Mouse (Mus musculus): ENCODE results near the gene Vmo1. TPM values are rescaled to one million over a fixed set of nuclear protein-coding genes. Genes with fewer than 3 reads are reported as not detected.

The Vmo1 gene
- total RNA-seq, 2 experiments from 2014 or later: not detected

DNA sequence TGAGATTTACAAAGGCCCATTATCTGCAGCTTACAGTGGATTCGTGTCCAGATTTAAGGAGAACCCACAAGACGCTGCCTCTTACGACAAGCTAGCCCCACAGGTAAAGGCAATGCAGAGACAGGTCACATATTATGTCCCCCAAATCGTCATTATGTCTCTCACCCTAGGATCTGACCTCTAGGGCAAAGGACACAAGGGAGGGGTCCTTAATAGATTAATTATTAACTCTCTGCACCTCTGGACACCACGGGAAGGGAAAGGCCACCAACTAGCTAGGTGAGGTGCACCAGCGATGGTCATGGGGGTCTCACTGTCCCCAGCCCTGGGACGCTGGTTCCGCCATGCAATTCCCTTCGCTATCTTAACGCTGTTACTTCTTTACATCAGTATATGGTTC, 4.5 kb upstream of the Vmo1 start, which contains the start of gene Gltpd2:
TSS of gene Gltpd2 (plus strand) at position 274 of the 400 bp plus-strand sequence.
- intact Hi-C loops (cut with DNase I): loop anchor here (2.0 kb wide), 1 partner anchor 236 kb away; no protein-coding TSS in a partner anchor
- Histone ChIP-seq H3K27ac (no peak within 1 kb of the TSS), H3K4me3 (peak within 1 kb of the TSS; percentile 31)
- DNase-seq (ENCODE audit: extremely low spot score in 1 of 2, low spot score in 2 of 2): no peak
- no peak for TF ChIP-seq CTCF (IDR thresholded peaks at IDR 0.05)

DNA sequence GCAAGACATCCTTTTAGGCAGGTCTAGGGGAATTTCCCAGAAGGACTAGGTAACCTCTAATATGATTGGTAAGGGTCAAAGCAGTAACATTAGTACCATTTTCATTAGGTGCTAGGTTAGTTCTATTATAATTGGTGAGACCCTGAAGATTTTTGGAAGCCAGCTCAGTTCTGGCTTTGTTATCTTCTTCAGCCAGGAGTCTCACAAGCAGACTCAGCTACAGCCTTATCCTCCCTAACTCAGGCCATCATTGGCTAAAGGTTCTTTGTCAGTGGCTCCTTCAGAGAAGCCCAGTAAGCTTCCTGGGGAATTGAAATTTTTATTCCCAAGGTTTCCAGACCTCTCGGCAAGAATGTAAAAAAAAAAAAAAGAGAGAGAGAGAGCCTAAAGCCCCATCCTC, 4.0 kb upstream of the Vmo1 start:
- no peak for TF ChIP-seq CTCF (IDR thresholded peaks at IDR 0.05)
- DNase-seq (ENCODE audit: extremely low spot score in 1 of 2, low spot score in 2 of 2): no peak
- Histone ChIP-seq H3K27ac (no peak overlapping the region), H3K4me3 (no peak overlapping the region)
- intact Hi-C loops (cut with DNase I): loop anchor here (2.0 kb wide), 1 partner anchor 236 kb away; no protein-coding TSS in a partner anchor

DNA sequence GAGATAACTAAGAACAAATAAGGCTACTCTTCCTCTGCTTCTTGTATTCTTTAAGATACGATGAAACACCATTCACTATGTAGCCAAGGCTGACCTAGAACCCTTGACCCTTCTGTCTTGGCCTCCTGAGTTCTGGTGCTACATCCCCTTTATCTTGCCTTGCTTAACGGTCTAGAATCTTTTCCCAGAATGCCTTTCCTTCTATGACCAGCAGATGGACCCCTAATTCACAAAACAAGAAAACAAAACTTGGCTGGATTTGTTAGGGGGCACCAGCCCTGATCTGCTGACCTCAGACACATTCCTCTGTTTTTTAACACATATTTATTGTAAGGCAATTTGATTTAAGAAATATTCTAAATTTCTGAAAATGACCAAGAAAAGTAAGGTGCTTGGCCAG, 1.9 kb upstream of the Vmo1 start:
- no peak for DNase-seq (ENCODE audit: extremely low spot score in 1 of 2, low spot score in 2 of 2)
- peak; percentile 85 for TF ChIP-seq CTCF (IDR thresholded peaks at IDR 0.05)
- Histone ChIP-seq H3K4me3 (no peak overlapping the region), H3K27ac (no peak overlapping the region)
- intact Hi-C loops (cut with DNase I): loop anchor here (2.0 kb wide), 2 partner anchors 88 to 108 kb away; no protein-coding TSS in a partner anchor

DNA sequence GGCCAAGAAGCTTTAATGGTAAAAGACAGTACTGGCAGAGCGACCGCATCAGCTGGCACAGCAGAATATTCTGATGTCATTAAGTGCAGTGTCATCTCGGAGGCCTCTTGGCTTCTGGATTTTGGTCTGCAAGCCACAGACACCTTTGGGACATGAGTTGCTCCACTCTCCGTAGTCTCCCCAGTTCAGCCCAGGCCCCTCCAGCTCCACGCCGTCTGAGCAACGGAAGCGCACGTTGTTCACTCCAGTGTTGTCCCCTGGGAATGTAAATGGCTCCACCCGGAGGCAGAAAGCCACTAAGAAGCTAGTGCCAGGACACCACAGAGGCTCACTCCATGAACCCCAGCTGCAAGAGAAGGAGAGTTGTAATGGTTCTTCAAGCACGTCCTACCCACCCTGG, 896 bp downstream of the Vmo1 start:
- intact Hi-C loops (cut with DNase I): no loop called here
- Histone ChIP-seq H3K4me3 (no peak overlapping the region), H3K27ac (no peak overlapping the region)
- DNase-seq (ENCODE audit: extremely low spot score in 1 of 2, low spot score in 2 of 2): no peak
- TF ChIP-seq CTCF (IDR thresholded peaks at IDR 0.05): no peak

DNA sequence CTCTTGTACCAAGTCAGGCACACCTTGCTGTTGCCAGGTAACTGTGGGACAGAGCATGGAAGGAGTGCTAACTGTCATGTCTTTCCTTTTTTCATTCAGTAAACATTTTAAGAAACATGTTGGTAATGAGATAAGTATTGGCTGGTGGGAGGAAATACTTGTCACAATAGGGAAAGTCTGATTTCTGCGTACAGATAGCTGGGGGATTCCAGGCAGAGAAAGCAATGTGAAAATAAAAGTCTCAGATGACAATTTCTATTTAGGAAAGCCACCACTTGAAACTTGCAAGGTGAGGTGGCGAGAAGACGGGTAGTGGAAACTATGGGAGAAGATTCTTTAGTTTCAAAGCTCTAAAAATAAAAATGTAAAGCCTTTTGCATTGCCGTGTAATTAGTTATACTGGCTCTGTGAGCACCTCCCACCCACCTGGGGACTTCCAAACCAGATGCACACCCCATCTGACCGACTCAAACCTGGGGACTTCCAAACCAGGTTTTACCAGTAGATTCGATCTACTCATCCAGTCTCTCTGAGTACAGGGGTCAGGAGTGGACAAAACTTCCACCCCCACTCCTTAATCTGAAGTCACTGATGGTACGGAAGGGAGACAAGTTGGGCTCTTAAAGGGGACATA, 1.6 kb downstream of the Vmo1 start:
- no peak for DNase-seq (ENCODE audit: extremely low spot score in 1 of 2, low spot score in 2 of 2)
- intact Hi-C loops (cut with DNase I): no loop called here
- no peak overlapping the region for H3K27ac ChIP-seq
- H3K4me3 ChIP-seq: no peak overlapping the region
- no peak for TF ChIP-seq CTCF (IDR thresholded peaks at IDR 0.05)

DNA sequence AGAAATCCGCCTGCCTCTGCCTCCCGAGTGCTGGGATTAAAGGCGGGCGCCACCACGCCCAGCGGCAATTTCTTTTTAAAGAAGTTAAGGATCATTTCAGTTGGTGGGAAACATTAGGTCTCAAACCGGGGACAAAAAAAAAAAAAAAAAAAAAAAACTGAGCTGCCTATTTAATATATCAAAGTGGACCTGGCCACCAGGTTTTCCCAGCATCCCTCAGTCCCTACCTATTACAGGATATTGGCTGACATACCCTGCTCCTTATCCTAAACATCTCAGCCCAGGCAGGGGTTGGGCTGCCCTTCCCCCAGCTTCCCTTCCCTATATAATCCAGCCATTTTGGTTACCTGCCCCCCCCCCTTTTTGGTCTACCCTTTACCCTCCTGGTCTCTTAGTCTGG, 2.6 kb downstream of the Vmo1 start:
- Histone ChIP-seq H3K27ac (no peak overlapping the region), H3K4me3 (no peak overlapping the region)
- TF ChIP-seq CTCF (IDR thresholded peaks at IDR 0.05): no peak
- intact Hi-C loops (cut with DNase I): loop anchor here (2.0 kb wide), 1 partner anchor 59 kb away; no protein-coding TSS in a partner anchor
- no peak for DNase-seq (ENCODE audit: extremely low spot score in 1 of 2, low spot score in 2 of 2)

DNA sequence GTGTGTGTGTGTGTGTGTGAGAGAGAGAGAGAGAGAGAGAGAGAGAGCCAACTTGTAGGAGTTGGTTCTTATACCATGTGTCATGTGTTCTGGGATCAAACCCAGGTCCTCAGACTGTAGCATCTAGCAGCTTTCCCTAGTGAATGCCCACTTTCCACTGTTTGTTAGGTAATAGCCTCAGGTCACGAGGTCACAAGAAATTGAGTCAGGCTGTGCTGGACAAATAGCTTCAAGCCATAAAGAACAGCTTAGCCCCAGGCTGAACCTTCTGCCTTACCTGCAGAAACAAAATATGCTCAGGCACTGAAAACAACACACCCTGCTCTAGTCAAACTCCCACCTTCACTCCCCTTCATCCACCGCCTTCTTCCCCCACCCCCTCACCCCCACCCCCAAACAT, 3.2 kb downstream of the Vmo1 start:
- no peak for TF ChIP-seq CTCF (IDR thresholded peaks at IDR 0.05)
- H3K4me3 ChIP-seq: no peak overlapping the region
- no peak for DNase-seq (ENCODE audit: extremely low spot score in 1 of 2, low spot score in 2 of 2)
- H3K27ac ChIP-seq: no peak overlapping the region
- intact Hi-C loops (cut with DNase I): loop anchor here (2.0 kb wide), 1 partner anchor 58 kb away; no protein-coding TSS in a partner anchor

DNA sequence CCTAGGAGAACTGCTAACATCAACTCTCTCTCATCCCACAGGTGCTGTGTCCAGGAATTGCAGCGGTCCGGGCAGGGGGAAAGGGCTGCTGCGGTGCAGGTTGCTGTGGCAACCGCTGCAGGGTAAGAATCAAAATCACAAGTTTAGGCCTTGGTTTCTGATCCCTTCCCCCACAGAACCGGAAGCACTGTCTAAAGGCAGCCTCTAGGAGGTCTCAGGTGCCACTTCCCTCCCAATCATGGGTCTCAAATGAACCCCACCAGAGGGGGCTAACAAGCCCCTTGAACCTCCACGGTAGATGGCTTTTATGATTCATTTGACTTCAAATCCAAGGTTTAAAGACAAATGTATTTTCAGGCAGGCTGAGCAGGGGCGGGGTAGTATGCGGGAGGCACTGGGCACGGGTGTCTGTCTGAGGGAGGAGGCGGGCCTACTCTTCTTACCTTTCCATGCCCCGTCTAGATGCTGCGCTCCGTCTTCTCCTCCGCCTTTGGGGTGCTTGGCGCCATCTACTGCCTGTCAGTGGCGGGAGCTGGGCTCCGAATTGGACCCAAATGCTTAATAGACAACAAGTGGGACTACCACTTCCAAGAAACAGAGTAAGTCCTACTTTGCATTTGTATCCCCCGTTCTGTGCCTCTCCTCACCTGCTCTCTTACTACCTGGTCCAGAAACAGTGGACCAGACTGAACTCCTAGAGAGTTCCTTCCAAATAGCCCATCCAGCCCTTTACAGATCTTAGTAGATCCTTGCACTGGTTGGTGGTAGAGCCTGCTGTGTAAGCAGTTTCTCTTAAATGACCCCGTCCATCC, 4.5 kb downstream of the Vmo1 start:
- TF ChIP-seq CTCF (IDR thresholded peaks at IDR 0.05): peak; percentile 56
- Histone ChIP-seq H3K27ac (no peak overlapping the region), H3K4me3 (no peak overlapping the region)
- DNase-seq (ENCODE audit: extremely low spot score in 1 of 2, low spot score in 2 of 2): peak; percentile 20 to 35
- intact Hi-C loops (cut with DNase I): loop anchor here (2.0 to 5.0 kb wide), 2 partner anchors 57 to 78 kb away; partner anchors contain the start of gene Arrb2

DNA sequence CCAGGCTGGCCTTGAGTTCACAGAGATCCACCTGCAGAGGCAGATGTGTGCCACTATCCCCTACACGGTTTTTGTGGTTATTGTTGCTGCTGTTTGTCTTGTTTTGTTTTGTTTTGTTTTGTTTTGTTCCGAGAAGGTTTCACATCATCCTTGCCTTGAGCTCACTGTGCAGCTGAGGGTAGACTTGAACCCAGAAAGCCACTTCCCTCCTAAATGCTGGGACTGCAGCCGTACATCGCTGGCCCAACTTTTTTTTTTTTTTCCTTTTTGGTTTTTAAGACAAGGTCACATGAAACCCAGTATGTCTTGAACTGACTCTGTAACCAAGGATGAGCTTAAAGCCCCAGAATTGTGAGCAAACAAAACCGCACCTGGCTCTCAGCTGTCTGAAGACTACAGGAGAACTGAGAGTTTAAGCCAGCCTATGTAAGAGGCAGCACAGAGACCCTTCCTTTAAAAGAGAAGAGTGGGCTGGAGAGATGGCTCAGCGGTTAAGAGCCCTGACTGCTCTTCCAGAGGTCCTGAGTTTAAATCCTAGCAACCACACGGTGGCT, 7.4 kb downstream of the Vmo1 start:
- intact Hi-C loops (cut with DNase I): loop anchor here (2.0 to 5.0 kb wide), 2 partner anchors 75 to 92 kb away; partner anchors contain the start of gene Arrb2
- Histone ChIP-seq H3K4me3 (no peak overlapping the region), H3K27ac (no peak overlapping the region)
- no peak for TF ChIP-seq CTCF (IDR thresholded peaks at IDR 0.05)
- no peak for DNase-seq (ENCODE audit: extremely low spot score in 1 of 2, low spot score in 2 of 2)

DNA sequence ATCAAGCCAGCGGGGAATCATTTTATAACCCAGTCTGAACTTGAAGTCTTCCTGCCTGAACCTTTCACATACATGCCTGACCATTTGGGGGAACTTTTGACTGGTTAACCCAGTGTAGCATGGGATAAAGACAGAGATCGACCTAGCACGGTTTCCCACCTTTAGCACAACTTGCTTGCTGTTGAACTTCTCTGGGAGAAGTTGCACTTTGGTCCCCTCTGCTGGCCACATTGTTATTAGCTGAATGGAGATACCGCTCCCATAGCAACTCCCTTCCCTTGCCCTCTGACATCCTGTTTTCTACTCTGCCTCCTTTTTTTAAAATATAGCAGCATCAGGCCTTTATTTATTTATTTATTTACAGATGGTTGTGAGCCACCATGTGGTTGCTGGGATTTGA, 8.0 kb downstream of the Vmo1 start:
- no peak overlapping the region for H3K4me3 ChIP-seq
- no peak overlapping the region for H3K27ac ChIP-seq
- DNase-seq (ENCODE audit: extremely low spot score in 1 of 2, low spot score in 2 of 2): peak; percentile 43
- intact Hi-C loops (cut with DNase I): loop anchor here (2.0 to 5.0 kb wide), 2 partner anchors 74 to 92 kb away; partner anchors contain the start of gene Arrb2
- TF ChIP-seq CTCF (IDR thresholded peaks at IDR 0.05): peak; percentile 67

DNA sequence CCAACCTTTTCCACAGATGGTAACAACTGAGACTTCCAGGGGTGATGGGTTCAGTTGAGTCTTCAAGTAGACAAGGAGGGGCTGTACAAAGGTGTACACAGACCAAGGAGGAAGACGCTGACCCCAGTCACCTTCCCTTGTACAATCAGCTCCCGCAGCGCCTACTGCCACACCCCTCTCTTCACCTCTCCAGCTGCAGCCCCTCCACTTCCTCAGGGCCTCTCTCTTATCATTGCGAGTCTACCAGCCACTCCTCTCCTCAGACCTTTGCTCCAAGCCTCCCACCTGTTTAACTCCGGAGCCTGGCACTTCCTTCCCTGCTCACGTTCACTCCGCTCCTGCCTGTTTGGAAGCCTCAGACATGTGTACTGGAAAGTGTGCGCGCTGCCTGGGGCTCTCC, 9.4 kb downstream of the Vmo1 start, which contains the start of gene Tm4sf5:
TSS of gene Tm4sf5 (plus strand) at position 275 of the 400 bp plus-strand sequence.
- Histone ChIP-seq H3K4me3 (no peak within 1 kb of the TSS), H3K27ac (no peak within 1 kb of the TSS)
- no peak for DNase-seq (ENCODE audit: extremely low spot score in 1 of 2, low spot score in 2 of 2)
- intact Hi-C loops (cut with DNase I): loop anchor here (5.0 kb wide), 1 partner anchor 73 kb away; the partner anchor contains the start of gene Arrb2
- TF ChIP-seq CTCF (IDR thresholded peaks at IDR 0.05): no peak

DNA sequence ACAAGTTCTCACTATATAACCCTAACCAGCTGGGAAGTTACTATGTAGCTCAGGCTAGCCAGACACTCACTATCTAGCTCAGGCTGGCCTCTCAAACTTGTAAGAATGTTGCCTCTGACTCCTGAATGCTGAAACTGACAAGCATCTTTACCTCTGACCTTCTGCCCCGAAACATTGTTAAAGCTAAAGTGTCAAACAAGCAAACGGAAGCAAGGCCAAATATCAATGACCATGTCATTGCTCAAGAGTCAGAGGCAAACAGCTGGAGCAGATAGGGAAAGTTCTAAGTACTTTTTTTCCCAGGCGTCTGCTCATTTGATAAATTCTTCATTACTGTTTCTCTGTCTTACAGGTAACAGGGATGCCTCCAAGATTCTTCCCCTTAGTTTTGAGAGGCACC, 12.4 kb downstream of the Vmo1 start:
- no peak for TF ChIP-seq CTCF (IDR thresholded peaks at IDR 0.05)
- DNase-seq (ENCODE audit: extremely low spot score in 1 of 2, low spot score in 2 of 2): no peak
- intact Hi-C loops (cut with DNase I): no loop called here

More for the DNA sequence above, 12.4 kb downstream of the Vmo1 start:
- Histone ChIP-seq H3K4me3 (no peak overlapping the region), H3K27ac (no peak overlapping the region)

Data from left cerebral cortex, adult 2 months (tissue).